Mouse (Mus musculus): ENCODE measurements around the gene Rpsa. TPM values are rescaled to one million over a fixed set of nuclear protein-coding genes. Genes with fewer than 3 reads are reported as not detected.

Gene Rpsa
- total RNA-seq (2014; rRNA removed) (1,524 and 1,627 TPM in 2 replicates), polyA plus RNA-seq (2015; fragmentation: Nextera tagmentation; extraction: Ambion mirVana) (876 and 966 TPM in 2 replicates)

DNA sequence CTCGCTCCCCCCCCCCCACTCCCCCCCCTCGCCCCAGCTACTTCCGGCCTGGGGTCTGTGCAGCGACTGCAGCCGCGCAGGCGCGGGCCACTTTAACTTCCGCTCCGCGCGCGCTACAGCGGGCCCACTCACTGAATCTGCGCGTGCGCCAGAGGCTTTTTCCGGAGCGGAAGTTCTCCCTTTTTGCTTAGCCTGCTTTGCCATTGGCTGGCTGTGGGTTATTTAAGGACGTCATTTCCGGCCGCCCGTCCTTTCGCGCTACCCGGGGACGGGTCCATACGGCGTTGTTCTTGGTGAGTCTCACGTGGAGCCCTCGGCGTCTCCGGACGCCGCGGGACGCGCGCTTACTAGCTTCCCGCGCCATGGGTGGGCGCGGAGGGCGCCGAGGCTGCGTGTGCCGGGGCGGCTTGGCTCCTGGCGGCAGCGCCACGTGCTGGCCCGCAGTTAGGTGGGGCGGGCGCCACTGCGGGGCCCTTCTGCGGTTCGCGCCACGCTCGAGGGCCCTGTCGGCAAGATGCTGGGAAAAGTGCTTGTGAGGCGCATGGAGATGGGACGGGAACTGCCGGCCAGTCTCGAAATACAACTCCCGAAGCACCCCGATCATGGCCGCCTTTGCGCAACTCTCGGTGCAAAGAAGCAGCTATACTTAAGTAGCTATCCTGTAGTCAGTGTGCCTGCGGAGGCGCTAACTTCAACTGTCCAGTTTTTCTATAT is at the start of gene Rpsa:
TSS of gene Rpsa (plus strand) at position 152 of the 714 bp plus-strand sequence.
- no peaks in the 10 kb centered on the region for H3K27me3 ChIP-seq (ENCODE audit: insufficient read depth, low read length)
- H3K27ac ChIP-seq (ENCODE audit: low read depth, low read length): peak within 1 kb of the TSS; percentile 84
- peaks cover 34% of the 10 kb centered on the region for H3K36me3 ChIP-seq (ENCODE audit: insufficient read depth, low read length)
- H3K4me1 ChIP-seq (ENCODE audit: insufficient read depth, low read length): 0 out of 2 replicates have a peak, but pooled peaks cover 4% of the 10 kb centered on the region
- peak; percentile 99 for DNase-seq (ENCODE audit: low spot score)
- H3K9me3 ChIP-seq (ENCODE audit: low read length): no peaks in the 10 kb centered on the region
- peak within 1 kb of the TSS; percentile 96 for H3K9ac ChIP-seq (replicated peaks; ENCODE audit: low read length, poor library complexity, severe bottlenecking)
- under 1% methylated on average over 59 of the region's 72 CpGs for WGBS
- peak; percentile 98 for ATAC-seq (ENCODE audit: low FRiP score)
- H3K4me2 ChIP-seq (ENCODE audit: low read depth, low read length, poor library complexity, severe bottlenecking): peak within 1 kb of the TSS; percentile 87
- TF ChIP-seq CTCF (IDR thresholded peaks at IDR 0.05): no peak
- peak within 1 kb of the TSS; percentile 100 for H3K4me3 ChIP-seq (ENCODE audit: low read depth, low read length)

GRCm38 (mm10) chr9:120078241-120078640 is 49.2 kb upstream of the Rpsa start:
- ATAC-seq (ENCODE audit: low FRiP score) (no peak), DNase-seq (ENCODE audit: low spot score) (no peak)
- Histone ChIP-seq H3K27me3 (ENCODE audit: insufficient read depth, low read length) (no peaks in the 10 kb centered on the region), H3K27ac (ENCODE audit: low read depth, low read length) (no peak overlapping the region), H3K4me3 (ENCODE audit: low read depth, low read length) (no peak overlapping the region), H3K36me3 (ENCODE audit: insufficient read depth, low read length) (no peaks in the 10 kb centered on the region), H3K4me2 (ENCODE audit: low read depth, low read length, poor library complexity, severe bottlenecking) (no peak overlapping the region), H3K9ac (replicated peaks; ENCODE audit: low read length, poor library complexity, severe bottlenecking) (no peak overlapping the region), H3K4me1 (ENCODE audit: insufficient read depth, low read length) (no peaks in the 10 kb centered on the region), H3K9me3 (ENCODE audit: low read length) (no peaks in the 10 kb centered on the region)
- 61% methylated on average over 3 of the region's 3 CpGs for WGBS
- no peak for TF ChIP-seq CTCF (IDR thresholded peaks at IDR 0.05)

- Histone ChIP-seq H3K27ac (ENCODE audit: low read depth, low read length) (no peak overlapping the region), H3K4me2 (ENCODE audit: low read depth, low read length, poor library complexity, severe bottlenecking) (no peak overlapping the region), H3K27me3 (ENCODE audit: insufficient read depth, low read length) (0 out of 2 replicates have a peak, but pooled peaks cover 3% of the 10 kb centered on the region), H3K9ac (replicated peaks; ENCODE audit: low read length, poor library complexity, severe bottlenecking) (no peak overlapping the region), H3K4me3 (ENCODE audit: low read depth, low read length) (no peak overlapping the region), H3K36me3 (ENCODE audit: insufficient read depth, low read length) (no peaks in the 10 kb centered on the region), H3K9me3 (ENCODE audit: low read length) (no peaks in the 10 kb centered on the region), H3K4me1 (ENCODE audit: insufficient read depth, low read length) (no peaks in the 10 kb centered on the region)
- DNase-seq (ENCODE audit: low spot score) (no peak), ATAC-seq (ENCODE audit: low FRiP score) (no peak)
- WGBS: 84% methylated on average over 7 of the region's 7 CpGs
- TF ChIP-seq CTCF (IDR thresholded peaks at IDR 0.05): no peak
These were observed 47.6 kb upstream of the Rpsa start for GRCm38 (mm10) chr9:120079901-120080300.

- H3K36me3 ChIP-seq (ENCODE audit: insufficient read depth, low read length): no peaks in the 10 kb centered on the region
- H3K9me3 ChIP-seq (ENCODE audit: low read length): no peaks in the 10 kb centered on the region
- H3K4me2 ChIP-seq (ENCODE audit: low read depth, low read length, poor library complexity, severe bottlenecking): no peak overlapping the region
- no peak overlapping the region for H3K27ac ChIP-seq (ENCODE audit: low read depth, low read length)
- H3K4me3 ChIP-seq (ENCODE audit: low read depth, low read length): no peak overlapping the region
- 83% methylated on average over 8 of the region's 8 CpGs for WGBS
- DNase-seq (ENCODE audit: low spot score) (no peak), ATAC-seq (ENCODE audit: low FRiP score) (no peak)
- H3K9ac ChIP-seq (replicated peaks; ENCODE audit: low read length, poor library complexity, severe bottlenecking): no peak overlapping the region
- TF ChIP-seq CTCF (IDR thresholded peaks at IDR 0.05): 0 out of 2 replicates have a peak, but pooled peaks have one; percentile 5
- H3K27me3 ChIP-seq (ENCODE audit: insufficient read depth, low read length): 0 out of 2 replicates have a peak, but pooled peaks cover 3% of the 10 kb centered on the region
- no peaks in the 10 kb centered on the region for H3K4me1 ChIP-seq (ENCODE audit: insufficient read depth, low read length)
These were observed 46.9 kb upstream of the Rpsa start for GRCm38 (mm10) chr9:120080546-120081108.

DNA sequence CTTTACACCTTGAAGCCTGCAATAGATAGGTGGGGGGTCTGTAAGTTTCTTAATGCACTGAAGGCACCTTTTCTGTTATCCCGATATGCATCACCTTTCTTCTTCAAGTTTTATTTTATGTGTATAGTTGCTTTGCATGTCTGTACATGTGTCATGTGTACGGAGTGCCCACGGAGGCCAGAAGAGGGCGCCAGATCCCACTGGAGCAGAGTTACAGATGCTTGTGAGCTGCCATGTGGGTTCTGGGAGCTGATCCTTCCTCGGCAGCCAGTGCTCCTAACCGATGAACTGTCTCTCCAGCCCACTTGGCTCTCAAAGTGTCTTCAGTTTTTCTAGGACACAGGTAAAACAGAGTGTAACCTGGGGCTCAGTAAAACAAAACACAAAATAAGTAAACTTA is 46.2 kb upstream of the Rpsa start:
- 77% methylated on average over 6 of the region's 6 CpGs for WGBS
- ATAC-seq (ENCODE audit: low FRiP score): no peak
- Histone ChIP-seq H3K4me2 (ENCODE audit: low read depth, low read length, poor library complexity, severe bottlenecking) (no peak overlapping the region), H3K36me3 (ENCODE audit: insufficient read depth, low read length) (no peaks in the 10 kb centered on the region), H3K27me3 (ENCODE audit: insufficient read depth, low read length) (0 out of 2 replicates have a peak, but pooled peaks cover 3% of the 10 kb centered on the region), H3K27ac (ENCODE audit: low read depth, low read length) (no peak overlapping the region), H3K9ac (replicated peaks; ENCODE audit: low read length, poor library complexity, severe bottlenecking) (no peak overlapping the region), H3K4me1 (ENCODE audit: insufficient read depth, low read length) (no peaks in the 10 kb centered on the region), H3K4me3 (ENCODE audit: low read depth, low read length) (no peak overlapping the region), H3K9me3 (ENCODE audit: low read length) (no peaks in the 10 kb centered on the region)
- TF ChIP-seq CTCF (IDR thresholded peaks at IDR 0.05): peak; percentile 31; the same call in 1 of the 2 replicates
- no peak for DNase-seq (ENCODE audit: low spot score)

DNA sequence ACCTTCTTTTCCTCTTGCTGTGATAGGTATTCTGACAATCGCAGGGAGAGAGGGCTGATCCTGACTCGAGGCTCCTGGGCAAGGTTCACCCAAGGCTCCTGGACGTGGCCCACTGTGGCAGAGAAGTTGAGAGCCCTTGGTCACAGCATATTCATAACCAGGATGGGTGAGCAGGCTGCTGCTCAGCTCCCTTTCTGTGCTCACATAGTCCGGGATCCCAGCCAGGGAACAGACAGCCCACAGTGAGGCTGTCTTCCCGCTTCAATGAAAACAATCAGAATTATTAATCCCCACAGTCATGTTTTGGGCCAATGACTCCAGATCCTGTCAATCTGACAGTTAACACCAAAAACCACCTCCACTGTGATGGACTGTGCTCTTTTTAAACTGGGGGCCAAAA is 45.5 kb upstream of the Rpsa start:
- no peak overlapping the region for H3K27ac ChIP-seq (ENCODE audit: low read depth, low read length)
- H3K9ac ChIP-seq (replicated peaks; ENCODE audit: low read length, poor library complexity, severe bottlenecking): no peak overlapping the region
- WGBS: 68% methylated on average over 5 of the region's 5 CpGs
- no peak for TF ChIP-seq CTCF (IDR thresholded peaks at IDR 0.05)
- H3K9me3 ChIP-seq (ENCODE audit: low read length): no peaks in the 10 kb centered on the region
- no peak for ATAC-seq (ENCODE audit: low FRiP score)
- DNase-seq (ENCODE audit: low spot score): peak; percentile 40
- no peaks in the 10 kb centered on the region for H3K4me1 ChIP-seq (ENCODE audit: insufficient read depth, low read length)
- H3K27me3 ChIP-seq (ENCODE audit: insufficient read depth, low read length): 0 out of 2 replicates have a peak, but pooled peaks cover 3% of the 10 kb centered on the region
- no peak overlapping the region for H3K4me2 ChIP-seq (ENCODE audit: low read depth, low read length, poor library complexity, severe bottlenecking)
- H3K4me3 ChIP-seq (ENCODE audit: low read depth, low read length): no peak overlapping the region
- no peaks in the 10 kb centered on the region for H3K36me3 ChIP-seq (ENCODE audit: insufficient read depth, low read length)

All from midbrain, postnatal 0 days (tissue).